Mouse (Mus musculus) lung, adult 2 months (tissue): ENCODE results near the gene Zfp609.

ENCODE experiments used
- CTCF ChIP-seq: fragments of 200-500 bp; IDR thresholded peaks from 2 replicates; pipeline ENCODE4 v1.5.1; 2011; ENCODE audit warnings: mild to moderate bottlenecking, low read length, control low read depth; ENCODE audit not compliant: insufficient read depth
- POLR2A ChIP-seq: fragments of 200-500 bp; IDR thresholded peaks from 2 replicates; pipeline ENCODE4 v1.6.1; 2011; ENCODE audit warnings: low read depth, mild to moderate bottlenecking, control low read depth, low read length, borderline replicate concordance; ENCODE audit errors: extremely low read depth

DNA sequence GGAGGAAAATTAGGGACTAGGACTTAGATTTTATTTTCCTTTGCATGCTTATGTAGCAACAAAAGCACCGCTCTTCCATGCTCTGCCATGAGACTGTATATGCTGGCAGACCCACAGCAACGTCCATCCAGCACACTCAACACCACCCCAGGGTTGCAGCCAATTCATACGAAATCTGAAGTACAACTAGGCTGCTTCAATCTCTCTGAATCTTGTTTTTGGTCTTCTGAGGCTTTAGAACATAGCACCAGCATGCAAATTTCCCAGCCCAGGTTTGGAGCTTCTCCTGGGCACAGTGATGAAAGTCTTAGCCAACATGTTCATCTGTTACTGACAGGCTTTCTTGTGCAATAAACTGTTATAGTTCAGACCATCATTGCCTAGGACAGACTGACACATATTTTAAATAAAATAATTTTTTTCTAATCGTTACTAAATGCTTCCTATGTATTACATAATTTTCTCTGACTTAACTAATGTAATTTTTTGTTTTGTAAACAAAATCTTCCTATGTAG is 39.5 kb downstream of the Zfp609 start:
- no peak for TF ChIP-seq POLR2A
- TF ChIP-seq CTCF = no peak
